Mouse (Mus musculus) gastrocnemius, postnatal 10 days (tissue): ENCODE data around the gene Elp5. TPM values are rescaled to one million over a fixed set of nuclear protein-coding genes. Genes with fewer than 3 reads are reported as not detected.
A peak's percentile ranks its signal among the peaks of the same experiment; 100 is the strongest.

Experiments
- DNase-seq: peaks from one replicate; pipeline ENCODE4 v3.0.0; 2021; ENCODE audit warnings: mixed read lengths
- total RNA-seq, 2 experiments: library from RNA; stranded (reverse); gene quantifications; 2 replicates each; pipeline ENCODE4 v1.2.3; 2021

Gene Elp5
- total RNA-seq, 2 experiments from 2014 or later: 46.9 to 53.2 TPM

GRCm38 (mm10) chr11:69991711-69992110 is 9.4 kb upstream of the Elp5 start:
- DNase-seq: no peak

DNA sequence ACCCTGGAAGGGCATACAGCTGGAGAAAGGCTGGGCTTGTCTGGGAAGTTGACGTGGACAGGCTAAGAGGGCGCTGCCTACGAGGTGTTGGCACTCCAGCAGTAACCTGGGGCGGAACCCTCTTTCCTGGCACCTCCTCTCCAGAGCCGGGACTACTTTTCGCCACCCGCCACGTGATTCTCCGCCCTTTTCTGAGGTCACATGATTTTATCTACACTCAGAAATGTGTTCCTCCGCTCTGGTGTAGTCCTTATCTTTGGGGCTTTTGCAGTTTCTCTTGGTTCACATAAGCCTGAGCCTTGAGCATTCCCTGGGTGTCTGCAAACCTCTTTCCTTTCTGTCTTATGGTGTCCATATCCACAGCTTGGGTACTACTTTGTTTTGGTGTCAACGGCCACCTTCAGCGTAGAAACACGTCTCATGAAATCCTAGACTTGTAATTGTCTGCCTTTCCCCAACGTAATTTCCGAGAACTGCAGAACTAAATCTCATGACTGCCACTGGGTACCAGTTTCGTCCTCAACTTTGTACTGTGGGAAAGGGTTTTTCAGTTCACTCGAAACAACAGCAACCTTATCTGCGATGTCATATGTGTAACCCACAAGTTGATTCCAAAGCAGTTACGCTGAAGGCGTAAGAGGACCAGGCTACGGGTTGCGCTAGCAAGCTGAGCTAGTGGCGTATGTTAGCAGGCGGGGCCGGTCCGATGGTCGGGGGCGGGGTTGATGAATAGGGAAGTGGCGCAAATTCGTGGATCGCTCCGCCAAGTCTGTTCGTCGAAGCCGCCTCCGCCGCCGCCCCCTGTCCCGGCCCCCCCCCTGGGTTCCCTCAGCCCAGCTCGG is 8.8 kb upstream of the Elp5 start, which contains the start of gene Gabarap:
TSS of gene Gabarap (plus strand) at position 294 of the 842 bp plus-strand sequence.
- DNase-seq: peak; percentile 94

DNA sequence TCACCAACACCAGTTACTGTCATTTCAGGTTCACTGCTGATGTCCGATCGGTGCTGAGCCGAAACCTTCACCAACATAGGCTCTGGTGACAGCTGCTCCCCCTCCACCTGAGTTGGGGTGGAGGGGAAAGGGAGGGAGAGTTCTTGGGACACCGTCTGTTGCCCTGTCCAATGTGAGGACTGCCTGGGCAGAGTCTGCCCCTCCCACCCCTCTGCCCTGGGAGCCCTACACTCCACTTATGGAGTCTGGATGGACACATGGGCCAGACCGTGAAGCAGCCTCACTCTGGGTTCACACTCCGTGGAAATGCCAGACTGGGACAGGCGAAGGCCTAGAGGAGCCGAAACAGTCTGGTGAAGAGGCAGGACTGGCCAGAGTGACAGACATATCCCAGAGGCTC is 7.6 kb upstream of the Elp5 start:
- no peak for DNase-seq

DNA sequence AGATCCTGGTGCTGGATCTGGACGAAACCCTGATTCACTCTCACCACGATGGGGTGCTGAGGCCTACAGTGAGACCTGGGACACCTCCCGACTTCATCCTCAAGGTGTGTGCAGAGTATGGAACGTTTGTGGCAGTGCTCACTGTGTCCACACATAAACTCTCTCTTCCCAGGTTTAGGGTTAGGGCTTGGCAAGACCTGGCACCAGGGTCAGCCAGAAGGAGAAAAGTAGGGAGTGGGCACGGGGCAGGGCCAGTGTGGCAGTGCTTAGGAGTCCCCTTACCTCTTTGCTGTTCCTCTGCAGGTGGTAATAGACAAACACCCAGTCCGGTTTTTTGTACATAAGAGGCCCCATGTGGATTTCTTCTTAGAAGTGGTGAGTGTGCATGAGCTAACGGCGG is 2.1 kb upstream of the Elp5 start:
- no peak for DNase-seq

DNA sequence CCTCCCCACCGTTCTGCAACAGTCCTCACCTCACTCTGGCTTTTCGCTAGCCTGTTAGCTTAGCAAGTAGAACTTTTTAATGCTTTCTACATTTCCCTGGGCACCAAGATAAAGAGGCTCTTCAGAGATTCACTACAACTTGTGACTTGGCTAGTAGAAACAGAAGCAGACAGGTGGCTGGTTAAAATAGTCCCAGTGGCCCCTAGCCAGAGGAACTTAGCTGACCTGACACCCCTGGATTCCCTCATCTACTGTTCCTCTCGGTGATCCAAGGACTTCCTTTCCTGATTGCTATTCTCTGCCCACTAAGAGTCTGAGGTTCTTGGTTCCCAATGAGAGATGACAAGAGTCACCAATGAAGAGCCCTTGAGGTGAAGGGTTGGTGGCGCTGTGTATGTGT is 1.1 kb upstream of the Elp5 start:
- no peak for DNase-seq

DNA sequence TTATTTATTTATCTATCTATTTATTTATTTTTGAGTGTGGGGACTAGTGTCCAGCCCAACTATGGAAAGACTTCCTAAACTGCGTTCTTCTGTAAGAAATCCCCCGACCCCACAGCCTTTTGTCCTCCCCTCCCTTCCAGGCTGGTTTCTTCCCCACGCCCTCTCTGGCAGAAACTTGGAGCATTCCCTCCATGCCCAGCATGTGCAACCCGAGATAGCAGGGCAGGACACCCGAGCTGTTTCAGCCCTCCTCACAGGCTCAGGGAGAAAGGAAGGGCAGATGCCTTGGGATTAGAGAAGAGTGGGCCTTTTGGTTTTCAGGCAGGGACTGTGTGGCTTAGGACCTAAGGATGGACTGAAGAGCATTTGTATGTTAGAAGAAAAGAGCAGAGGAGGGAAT is 560 bp upstream of the Elp5 start:
- peak; percentile 50 for DNase-seq

GRCm38 (mm10) chr11:69981141-69981762 is 1.1 kb downstream of the Elp5 start, which contains the start of gene Ctdnep1:
Gene Ctdnep1, plus strand, starts transcription at chr11:69981156.
- DNase-seq: no peak

- DNase-seq: peak; percentile 97
Measured at GRCm38 (mm10) chr11:69980196-69981140, 1.8 kb downstream of the Elp5 start.

GRCm38 (mm10) chr11:69979827-69980195 is 2.5 kb downstream of the Elp5 start:
- no peak for DNase-seq

- no peak for DNase-seq
Measured at GRCm38 (mm10) chr11:69976271-69976670, 6.0 kb downstream of the Elp5 start.

DNA sequence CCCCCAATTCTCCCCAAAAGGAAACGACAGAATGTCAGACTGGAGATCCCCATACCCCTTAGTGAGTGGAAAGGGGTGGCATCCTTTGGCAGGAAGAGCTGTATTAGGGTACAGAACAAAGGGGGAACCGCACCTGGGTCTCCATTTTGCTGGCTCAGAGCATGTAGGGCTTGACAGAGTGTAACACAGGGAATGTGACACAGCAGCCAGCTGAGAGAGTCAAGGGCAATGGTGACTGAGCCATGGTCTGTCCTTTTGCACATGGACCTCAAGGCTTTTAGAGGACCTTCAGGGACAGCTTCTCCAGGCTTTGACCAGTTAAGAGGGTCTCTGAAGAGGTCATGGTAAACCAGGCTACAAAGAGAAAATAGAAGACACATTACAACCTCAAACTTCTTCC is 7.4 kb downstream of the Elp5 start:
- DNase-seq: no peak

DNA sequence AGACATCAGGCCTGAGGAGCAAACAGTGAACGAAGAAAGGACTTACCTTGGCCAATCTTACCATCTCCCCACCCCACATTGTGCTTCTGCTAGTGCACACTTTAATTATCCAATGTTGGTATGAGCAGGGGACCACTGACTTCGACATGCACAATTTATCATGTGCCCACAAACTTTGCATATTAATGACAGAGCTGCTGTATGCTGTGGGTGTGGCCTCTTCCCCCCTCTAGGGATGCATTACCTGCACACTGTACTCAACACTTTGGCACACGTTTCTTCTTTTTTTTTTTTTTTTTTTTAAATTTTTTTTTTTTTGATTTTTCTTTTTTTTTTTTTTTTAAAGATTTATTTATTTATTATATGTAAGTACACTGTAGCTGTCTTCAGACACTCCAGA is 11.5 kb downstream of the Elp5 start:
- DNase-seq: no peak

- no peak for DNase-seq
Measured at GRCm38 (mm10) chr11:69970222-69970621, 12.1 kb downstream of the Elp5 start.

- DNase-seq: no peak
Measured at GRCm38 (mm10) chr11:69968793-69969192, 13.5 kb downstream of the Elp5 start.

- DNase-seq: no peak
Measured at GRCm38 (mm10) chr11:69966860-69967517, 15.3 kb downstream of the Elp5 start.

DNA sequence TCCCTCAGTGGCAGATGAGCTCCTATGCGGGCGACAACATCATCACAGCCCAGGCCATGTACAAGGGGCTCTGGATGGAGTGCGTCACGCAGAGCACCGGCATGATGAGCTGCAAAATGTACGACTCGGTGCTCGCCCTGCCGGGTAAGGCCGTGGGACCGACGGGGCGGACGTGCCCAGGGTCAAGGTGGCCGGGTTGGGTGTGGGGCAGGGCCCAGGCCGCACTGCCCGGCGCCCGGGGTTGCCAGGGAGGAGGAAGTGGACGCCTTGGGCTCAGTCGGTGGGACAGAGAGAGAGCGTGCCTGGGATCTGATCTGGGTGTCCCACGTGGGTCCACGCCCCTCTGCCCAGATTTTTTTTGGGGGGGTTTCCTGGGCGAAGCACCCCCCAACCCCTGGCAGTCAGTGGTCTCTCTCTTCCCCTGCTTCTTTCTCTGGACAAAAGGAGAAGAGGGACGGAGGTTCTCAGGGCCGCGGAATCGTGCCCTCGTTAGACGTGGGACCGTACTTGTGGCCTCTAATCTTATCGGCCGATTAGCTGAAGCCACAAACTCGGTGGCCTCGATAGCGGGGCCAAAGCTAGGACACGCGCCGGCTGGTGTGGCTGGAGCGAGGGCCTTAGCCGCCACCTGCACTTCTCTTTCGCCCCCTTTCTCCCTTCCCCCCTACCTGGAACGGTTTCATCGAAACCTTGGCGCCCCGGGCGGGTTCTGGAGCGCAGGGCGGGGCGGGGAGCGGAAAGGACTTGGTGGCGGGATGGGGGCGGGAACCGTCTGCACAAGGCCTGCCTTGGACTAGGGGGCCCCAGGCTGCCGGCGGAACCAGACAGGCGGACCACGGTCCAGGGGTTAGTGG is 16.1 kb downstream of the Elp5 start:
- peak; percentile 42 for DNase-seq

- DNase-seq: no peak
Measured at GRCm38 (mm10) chr11:69965271-69966005, 16.9 kb downstream of the Elp5 start.

DNA sequence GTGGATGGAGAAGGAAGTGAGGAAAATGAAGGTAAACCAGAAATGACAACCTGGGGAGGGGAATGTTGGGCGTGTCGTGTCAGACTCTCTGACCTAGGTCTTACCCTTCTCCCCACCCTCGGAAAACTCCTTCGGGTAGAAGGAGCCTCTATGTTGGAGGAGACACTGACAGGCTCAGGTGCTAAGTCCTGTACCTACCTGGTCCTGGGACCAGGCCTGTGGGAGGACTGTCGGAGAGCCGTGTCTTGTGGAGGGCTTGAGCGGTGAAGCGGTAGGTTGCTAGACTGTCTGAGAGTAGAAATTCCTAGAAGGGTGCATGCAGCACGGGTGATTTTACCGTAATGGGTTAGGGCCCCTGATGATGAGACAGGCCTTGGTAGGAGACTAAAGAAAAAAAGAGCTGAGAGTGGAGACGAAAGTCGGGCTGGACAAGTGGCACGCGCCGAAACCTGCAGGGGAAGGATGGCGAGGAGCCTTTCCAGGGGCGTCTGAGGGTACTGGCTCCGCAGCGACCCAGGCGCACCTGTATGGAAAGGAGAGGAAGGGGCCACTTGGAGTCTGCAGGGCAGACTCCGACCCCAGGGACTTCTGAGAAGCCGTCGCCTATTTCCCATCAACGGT is 17.6 kb downstream of the Elp5 start, which contains the start of gene Cldn7:
TSS of gene Cldn7 (plus strand) at position 130 of the 621 bp plus-strand sequence.
- DNase-seq: no peak

DNA sequence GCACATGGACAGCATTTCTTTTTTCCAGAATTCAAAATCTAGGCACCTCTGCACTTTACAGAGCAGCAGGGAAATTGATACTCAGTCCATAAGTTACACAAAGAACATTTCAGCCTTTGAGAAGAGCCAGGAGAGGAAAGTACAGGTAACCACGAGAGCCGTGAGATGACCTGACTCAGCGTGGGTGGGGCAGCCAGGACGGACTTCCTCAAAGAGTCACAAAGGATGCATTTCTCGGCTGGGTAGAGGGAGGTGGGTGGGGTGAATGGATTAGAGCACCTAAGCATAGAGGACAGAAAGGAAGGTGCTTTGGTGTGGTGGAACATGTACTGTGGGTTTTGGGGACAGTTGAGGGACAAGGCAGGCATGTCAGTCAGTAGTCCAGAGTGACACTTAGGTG is 20.5 kb downstream of the Elp5 start:
- no peak for DNase-seq

- DNase-seq: no peak
Measured at GRCm38 (mm10) chr11:69960616-69961015, 21.7 kb downstream of the Elp5 start.
